Mouse (Mus musculus) forebrain, embryonic 15.5 days (tissue): ENCODE measurements at regions not wholly inside any gene's neighbourhood (a gene's known extent, or its start where the extent isn't known, plus 50 kb on each side); places are given as distances from the start of the nearest gene placed in this dataset.

ENCODE experiments used
- ATAC-seq: fragments of 200-750 bp; cut with Nextera tagmentation; replicated peaks from 2 replicates; pipeline ENCODE4 v1.8.0; 2017; ENCODE audit warnings: mild to moderate bottlenecking, moderate TSS enrichment, moderate library complexity
- H3K27ac ChIP-seq: fragments of 300-500 bp; sonication (generic); replicated peaks from 2 replicates; pipeline ENCODE4 v1.5.1; 2015; ENCODE audit warnings: mild to moderate bottlenecking, inconsistent platforms
- H3K27me3 ChIP-seq: fragments of 300-500 bp; sonication (generic); 2 replicates; pipeline ENCODE4 v1.6.1; 2015; ENCODE audit warnings: inconsistent platforms
- H3K36me3 ChIP-seq: fragments of 300-500 bp; sonication (generic); 2 replicates; pipeline ENCODE4 v1.6.1; 2015; ENCODE audit warnings: mild to moderate bottlenecking, inconsistent platforms
- H3K4me1 ChIP-seq: fragments of 300-500 bp; sonication (generic); 2 replicates; pipeline ENCODE4 v1.6.1; 2015; ENCODE audit warnings: inconsistent platforms
- H3K4me2 ChIP-seq: fragments of 300-500 bp; sonication (generic); replicated peaks from 2 replicates; pipeline ENCODE4 v1.6.1; 2015; ENCODE audit warnings: mild to moderate bottlenecking, inconsistent platforms
- H3K4me3 ChIP-seq: fragments of 300-500 bp; sonication (generic); 2 replicates; pipeline ENCODE4 v1.5.1; 2015; ENCODE audit warnings: mild to moderate bottlenecking, inconsistent platforms
- H3K9ac ChIP-seq: fragments of 300-500 bp; sonication (generic); replicated peaks from 2 replicates; pipeline ENCODE4 v1.6.1; 2015; ENCODE audit warnings: mild to moderate bottlenecking, inconsistent platforms
- H3K9me3 ChIP-seq: fragments of 300-500 bp; sonication (generic); 2 replicates; pipeline ENCODE4 v1.6.1; 2016; ENCODE audit warnings: inconsistent platforms
- WGBS: fragments of 180-500 bp; shearing (Covaris S2); methylation state at CpG from one replicate; pipeline ENCODE4 v1.1.7; 2015; ENCODE audit warnings: mixed read lengths; 5-methylcytosine and 5-hydroxymethylcytosine counted together

- no peak overlapping the region for H3K27ac ChIP-seq
- peaks cover 4% of the 10 kb centered on the region; the same call in 1 of the 2 replicates for H3K27me3 ChIP-seq
- no peak overlapping the region for H3K4me2 ChIP-seq
- no peaks in the 10 kb centered on the region for H3K9me3 ChIP-seq
- no peak overlapping the region for H3K9ac ChIP-seq
- no peaks in the 10 kb centered on the region for H3K36me3 ChIP-seq
- H3K4me1 ChIP-seq, result no peaks in the 10 kb centered on the region
- 54% methylated on average over 3 of the region's 3 CpGs for WGBS
- no peak overlapping the region for H3K4me3 ChIP-seq
- no peak for ATAC-seq
Measured at GRCm38 (mm10) chr7:68478044-68478443, 204.4 kb downstream of the Fam169b start.

GRCm38 (mm10) chr7:68472800-68473199, 199.2 kb downstream of the Fam169b start:
- H3K9ac ChIP-seq, result no peak overlapping the region
- H3K9me3 ChIP-seq, result no peaks in the 10 kb centered on the region
- no peaks in the 10 kb centered on the region for H3K27me3 ChIP-seq
- H3K27ac ChIP-seq, result no peak overlapping the region
- no peak for ATAC-seq
- H3K36me3 ChIP-seq, result no peaks in the 10 kb centered on the region
- H3K4me2 ChIP-seq, result no peak overlapping the region
- H3K4me1 ChIP-seq, result 0 out of 2 replicates have a peak, but pooled peaks cover 3% of the 10 kb centered on the region
- WGBS, result 2% methylated on average over 5 of the region's 5 CpGs
- no peak overlapping the region for H3K4me3 ChIP-seq

GRCm38 (mm10) chr7:68470983-68471382, 197.3 kb downstream of the Fam169b start:
- Histone ChIP-seq H3K9me3 (no peaks in the 10 kb centered on the region), H3K27ac (no peak overlapping the region), H3K9ac (no peak overlapping the region), H3K4me3 (no peak overlapping the region), H3K36me3 (no peaks in the 10 kb centered on the region), H3K27me3 (no peaks in the 10 kb centered on the region), H3K4me1 (0 out of 2 replicates have a peak, but pooled peaks cover 3% of the 10 kb centered on the region), H3K4me2 (no peak overlapping the region)
- ATAC-seq, result no peak
- 77% methylated on average over 11 of the region's 11 CpGs for WGBS

- Histone ChIP-seq H3K9ac (no peak overlapping the region), H3K36me3 (no peaks in the 10 kb centered on the region), H3K4me1 (0 out of 2 replicates have a peak, but pooled peaks cover 3% of the 10 kb centered on the region), H3K4me2 (no peak overlapping the region), H3K4me3 (no peak overlapping the region), H3K9me3 (no peaks in the 10 kb centered on the region), H3K27ac (no peak overlapping the region), H3K27me3 (no peaks in the 10 kb centered on the region)
- no peak for ATAC-seq
- WGBS, result 85% methylated on average over 5 of the region's 5 CpGs
Measured at GRCm38 (mm10) chr7:68468574-68468973, 194.9 kb downstream of the Fam169b start.

GRCm38 (mm10) chr7:68457842-68458241, 184.2 kb downstream of the Fam169b start:
- 97% methylated on average over 1 of the region's 1 CpGs for WGBS
- peaks cover 3% of the 10 kb centered on the region; the same call in 1 of the 2 replicates for H3K4me1 ChIP-seq
- H3K36me3 ChIP-seq, result no peaks in the 10 kb centered on the region
- H3K9ac ChIP-seq, result no peak overlapping the region
- no peak overlapping the region for H3K27ac ChIP-seq
- no peak for ATAC-seq
- H3K27me3 ChIP-seq, result no peaks in the 10 kb centered on the region
- H3K9me3 ChIP-seq, result no peaks in the 10 kb centered on the region
- no peak overlapping the region for H3K4me3 ChIP-seq
- no peak overlapping the region for H3K4me2 ChIP-seq

- no peak overlapping the region for H3K4me2 ChIP-seq
- H3K4me1 ChIP-seq, result peaks cover 3% of the 10 kb centered on the region; the same call in 1 of the 2 replicates
- H3K9ac ChIP-seq, result no peak overlapping the region
- no peaks in the 10 kb centered on the region for H3K36me3 ChIP-seq
- no peak overlapping the region for H3K27ac ChIP-seq
- WGBS, result 62% methylated on average over 5 of the region's 5 CpGs
- no peak overlapping the region for H3K4me3 ChIP-seq
- no peak for ATAC-seq
- no peaks in the 10 kb centered on the region for H3K9me3 ChIP-seq
- no peaks in the 10 kb centered on the region for H3K27me3 ChIP-seq
Measured at GRCm38 (mm10) chr7:68455451-68455850, 181.8 kb downstream of the Fam169b start.

GRCm38 (mm10) chr7:68453028-68453692, 179.5 kb downstream of the Fam169b start:
- Histone ChIP-seq H3K4me2 (no peak overlapping the region), H3K9me3 (no peaks in the 10 kb centered on the region), H3K9ac (no peak overlapping the region), H3K27me3 (no peaks in the 10 kb centered on the region), H3K4me1 (peaks cover 3% of the 10 kb centered on the region; the same call in 1 of the 2 replicates), H3K36me3 (no peaks in the 10 kb centered on the region), H3K27ac (no peak overlapping the region), H3K4me3 (no peak overlapping the region)
- 37% methylated on average over 8 of the region's 8 CpGs for WGBS
- ATAC-seq, result peak; percentile 78

- H3K27me3 ChIP-seq, result no peaks in the 10 kb centered on the region
- H3K27ac ChIP-seq, result no peak overlapping the region
- H3K4me1 ChIP-seq, result peaks cover 7% of the 10 kb centered on the region
- H3K4me3 ChIP-seq, result no peak overlapping the region
- 70% methylated on average over 11 of the region's 11 CpGs for WGBS
- no peaks in the 10 kb centered on the region for H3K9me3 ChIP-seq
- no peak for ATAC-seq
- H3K4me2 ChIP-seq, result no peak overlapping the region
- no peaks in the 10 kb centered on the region for H3K36me3 ChIP-seq
- H3K9ac ChIP-seq, result no peak overlapping the region
Measured at GRCm38 (mm10) chr7:68444426-68445095, 170.9 kb downstream of the Fam169b start.

- Histone ChIP-seq H3K36me3 (no peaks in the 10 kb centered on the region), H3K4me1 (peaks cover 7% of the 10 kb centered on the region), H3K27me3 (no peaks in the 10 kb centered on the region), H3K4me3 (no peak overlapping the region), H3K4me2 (no peak overlapping the region), H3K9me3 (no peaks in the 10 kb centered on the region), H3K27ac (no peak overlapping the region), H3K9ac (no peak overlapping the region)
- WGBS, result 10% methylated on average over 11 of the region's 11 CpGs
- peak; percentile 41; the same call in 1 of the 2 replicates for ATAC-seq
Measured at GRCm38 (mm10) chr7:68440661-68441150, 167.1 kb downstream of the Fam169b start.

GRCm38 (mm10) chr7:68428946-68429345, 155.3 kb downstream of the Fam169b start:
- Histone ChIP-seq H3K4me1 (no peaks in the 10 kb centered on the region), H3K4me2 (no peak overlapping the region), H3K9ac (no peak overlapping the region), H3K36me3 (no peaks in the 10 kb centered on the region), H3K4me3 (no peak overlapping the region), H3K27me3 (no peaks in the 10 kb centered on the region), H3K27ac (no peak overlapping the region), H3K9me3 (no peaks in the 10 kb centered on the region)
- ATAC-seq, result no peak
- 86% methylated on average over 4 of the region's 4 CpGs for WGBS

- no peak overlapping the region for H3K9ac ChIP-seq
- H3K9me3 ChIP-seq, result no peaks in the 10 kb centered on the region
- H3K4me1 ChIP-seq, result peaks cover 2% of the 10 kb centered on the region; the same call in 1 of the 2 replicates
- H3K36me3 ChIP-seq, result no peaks in the 10 kb centered on the region
- H3K4me2 ChIP-seq, result no peak overlapping the region
- WGBS, result 59% methylated on average over 7 of the region's 7 CpGs
- H3K27ac ChIP-seq, result no peak overlapping the region
- H3K27me3 ChIP-seq, result no peaks in the 10 kb centered on the region
- no peak for ATAC-seq
- no peak overlapping the region for H3K4me3 ChIP-seq
Measured at GRCm38 (mm10) chr7:68415890-68416289, 142.3 kb downstream of the Fam169b start.

- Histone ChIP-seq H3K9ac (no peak overlapping the region), H3K27ac (no peak overlapping the region), H3K4me2 (no peak overlapping the region), H3K27me3 (no peaks in the 10 kb centered on the region), H3K9me3 (no peaks in the 10 kb centered on the region), H3K4me3 (no peak overlapping the region), H3K36me3 (no peaks in the 10 kb centered on the region), H3K4me1 (peaks cover 9% of the 10 kb centered on the region; the same call in 1 of the 2 replicates)
- ATAC-seq, result no peak
- 81% methylated on average over 1 of the region's 1 CpGs for WGBS
Measured at GRCm38 (mm10) chr7:68412786-68413185, 139.1 kb downstream of the Fam169b start.
